Mouse (Mus musculus) MEL (cell line): ENCODE data around the gene Txnrd1.

Experiments used
- EP300 ChIP-seq, 2 experiments: IDR thresholded peaks; 2 replicates each; pipeline ENCODE4 v1.6.1; 2011; ENCODE audit warnings: improper control_type of control experiment in 2 of 2, low read length in 2 of 2, low read depth in 1 of 2, mild to moderate bottlenecking in 1 of 2
- ETS1 ChIP-seq: IDR thresholded peaks from 2 replicates; pipeline ENCODE4 v1.6.1; 2012; ENCODE audit warnings: low read depth, mild to moderate bottlenecking, inconsistent platforms, low read length, improper control_type of control experiment, moderate library complexity
- JUND ChIP-seq: IDR thresholded peaks from 2 replicates; pipeline ENCODE4 v1.6.1; 2011; ENCODE audit warnings: low read depth, mild to moderate bottlenecking, improper control_type of control experiment, low read length
- POLR2A ChIP-seq, 2 experiments: IDR thresholded peaks; 2 replicates each; pipeline ENCODE4 v1.6.1; 2011 to 2012; ENCODE audit warnings: low read length in 2 of 2, mild to moderate bottlenecking in 2 of 2, control low read depth in 1 of 2, improper control_type of control experiment in 1 of 2, low read depth in 1 of 2, moderate library complexity in 1 of 2; ENCODE audit not compliant: control insufficient read depth in 1 of 2, insufficient read depth in 1 of 2, poor library complexity in 1 of 2

DNA sequence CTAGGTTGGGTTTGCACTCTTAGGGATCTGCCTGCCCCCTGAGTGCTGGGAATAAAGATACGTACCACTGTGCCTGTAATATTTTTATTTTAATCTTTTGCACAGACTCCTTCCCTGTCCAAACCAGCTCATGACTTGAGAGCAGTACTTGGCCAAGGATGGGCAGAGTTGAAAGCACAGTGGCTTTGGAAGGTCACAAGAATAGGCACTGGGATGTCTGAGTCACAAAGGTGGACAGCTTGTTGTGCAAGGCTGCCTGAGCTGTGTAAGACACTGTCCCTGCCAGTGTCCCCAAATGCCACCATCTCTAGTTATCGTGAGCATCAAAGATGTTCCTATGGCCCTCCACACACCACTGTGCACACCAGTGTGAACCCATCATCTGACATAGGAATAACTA is 91.0 kb downstream of the Txnrd1 start:
- TF ChIP-seq ETS1 (no peak), POLR2A (IDR thresholded peaks at IDR 0.05; ENCODE audit: control insufficient read depth in 1 of 2, insufficient read depth in 1 of 2, low read depth in 1 of 2, low read length in 2 of 2, poor library complexity in 1 of 2) (no peak), JUND (no peak), EP300 (IDR thresholded peaks at IDR 0.05; ENCODE audit: low read depth in 1 of 2, low read length in 2 of 2) (no peak)
